Mouse (Mus musculus): ENCODE results near the gene Myoz1. TPM values are rescaled to one million over a fixed set of nuclear protein-coding genes. Genes with fewer than 3 reads are reported as not detected.

The Myoz1 gene
- total RNA-seq, 2 experiments from 2014 or later: 3,097 to 3,157 TPM

DNA sequence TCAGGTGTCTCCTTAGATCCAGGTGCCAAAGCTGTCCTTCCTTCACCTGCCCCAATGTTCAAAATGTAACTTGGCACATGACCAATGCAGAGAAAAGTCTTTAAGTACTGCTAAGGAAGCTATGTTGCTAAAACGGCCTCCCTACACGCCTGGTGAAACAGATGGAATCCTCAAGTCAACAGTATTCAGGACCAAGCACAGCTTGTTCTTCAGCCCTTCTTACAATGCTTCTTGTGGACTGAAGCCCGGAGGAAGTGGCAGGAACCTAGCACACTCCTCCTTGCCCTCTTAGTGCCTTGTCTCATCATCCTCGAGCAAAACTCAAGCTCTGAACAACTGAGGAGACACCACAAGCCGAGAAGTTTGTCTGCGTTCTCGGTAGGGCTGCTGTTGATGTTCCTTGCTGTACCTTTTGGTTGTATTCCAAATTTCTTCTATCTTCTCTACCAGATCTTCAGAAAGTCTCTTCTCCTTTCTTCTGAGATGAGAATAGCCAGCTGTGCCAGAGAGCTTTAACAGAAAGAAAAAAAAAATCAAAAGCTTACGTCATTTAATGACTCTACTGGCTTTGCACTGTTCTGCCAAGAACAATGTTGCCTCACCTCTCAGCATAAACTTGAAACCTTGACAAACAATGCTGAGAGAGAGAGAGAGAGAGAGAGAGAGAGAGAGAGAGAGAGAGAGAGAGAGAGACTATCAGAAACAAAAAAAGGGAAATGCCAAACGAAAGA, 48.8 kb downstream of the Myoz1 start:
- DNase-seq: no peak
- intact Hi-C loops (cut with DNase I): no loop called here

GRCm38 (mm10) chr14:20601287-20601686, 55.1 kb downstream of the Myoz1 start:
- intact Hi-C loops (cut with DNase I): no loop called here
- DNase-seq: no peak

DNA sequence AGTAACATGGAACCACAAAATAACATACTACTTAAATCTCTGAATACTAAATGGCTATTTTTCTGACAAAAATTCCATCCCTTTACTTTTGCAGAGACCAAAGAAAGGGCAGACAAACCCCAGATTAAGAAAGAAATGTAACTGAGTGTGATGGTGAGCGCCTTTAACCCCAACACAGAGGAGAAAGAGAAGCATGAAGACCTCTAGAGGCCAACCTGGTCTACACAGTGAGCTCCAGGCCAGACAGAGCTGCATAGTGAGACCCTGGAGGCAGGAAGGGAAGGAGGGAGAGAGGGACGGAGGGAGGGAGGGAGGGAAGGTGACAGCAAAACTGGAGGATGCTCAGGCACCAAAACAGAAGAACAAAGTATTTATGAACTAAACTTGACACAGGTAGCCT, 56.1 kb downstream of the Myoz1 start:
- no peak for DNase-seq
- intact Hi-C loops (cut with DNase I): no loop called here

- intact Hi-C loops (cut with DNase I): no loop called here
- DNase-seq: no peak
These were observed 56.8 kb downstream of the Myoz1 start for GRCm38 (mm10) chr14:20599542-20599941.

Small RNA genes within 50 kb of the gene (microRNA-seq; reads per million reads assigned to microRNA genes)
- 0.36 to 0.74 reads per million in 2 experiments for gene Mir6946

Other genes starting within 250 kb of the Myoz1 start
- gene Cfap70, start 204.3 kb downstream of the Myoz1 start, total RNA-seq (2021): under 1 TPM; 0.08 to 0.22 TPM
- gene Anxa7, start 176.4 kb downstream of the Myoz1 start, total RNA-seq (2021): 10 to 100 TPM; 29.1 to 36.8 TPM
- 10 to 100 TPM; 20.2 to 36.2 TPM for gene Mss51, start 159.6 kb downstream of the Myoz1 start, total RNA-seq (2021)
- gene Ppp3cb, start 110.0 kb downstream of the Myoz1 start, total RNA-seq (2021): 100 to 1,000 TPM; 158 to 159 TPM
- 1 to 10 TPM; 5.2 to 6.8 TPM for gene Usp54, start 15.5 kb downstream of the Myoz1 start, total RNA-seq (2021)
- 100 to 1,000 TPM; 158 to 184 TPM for gene Synpo2l, start 11.8 kb upstream of the Myoz1 start, total RNA-seq (2021)
- 10 to 100 TPM; 71.5 to 73.6 TPM for gene Sec24c, start 17.8 kb upstream of the Myoz1 start, total RNA-seq (2021)
- 1 to 10 TPM; 2.5 to 2.7 TPM for gene Fut11, start 38.4 kb upstream of the Myoz1 start, total RNA-seq (2021)
- gene Chchd1, start 46.5 kb upstream of the Myoz1 start, total RNA-seq (2021): 100 to 1,000 TPM in 1 of 2 experiments, 10 to 100 TPM in 1; 99.9 to 110 TPM
- 10 to 100 TPM; 28.5 to 30.6 TPM for gene Zswim8, start 51.0 kb upstream of the Myoz1 start, total RNA-seq (2021)
- 1 to 10 TPM; 4.9 to 7.3 TPM for gene Ndst2, start 78.0 kb upstream of the Myoz1 start, total RNA-seq (2021)
- gene Camk2g, start 137.5 kb upstream of the Myoz1 start, total RNA-seq (2021): 100 to 1,000 TPM; 170 to 172 TPM
- gene Plau, start 180.1 kb upstream of the Myoz1 start, total RNA-seq (2021): 10 to 100 TPM; 23.9 to 25.3 TPM

Measured in gastrocnemius, postnatal 36 days (tissue).